Mouse (Mus musculus) urinary bladder, postnatal 14 days (tissue): ENCODE data around the gene Gm20219.

Experiments
- DNase-seq: peaks from one replicate; pipeline ENCODE4 v3.0.0; 2021; ENCODE audit warnings: low spot score

Gene Gm20219

GRCm38 (mm10) chr17:56554122-56554551, at the start of gene Gm20219:
Gene Gm20219 (minus strand): TSS chr17:56554387.
- peak; percentile 86 for DNase-seq

- DNase-seq = no peak
Measured at GRCm38 (mm10) chr17:56604070-56604380, 49.8 kb upstream of the Gm20219 start.

GRCm38 (mm10) chr17:56603186-56604069, 49.2 kb upstream of the Gm20219 start:
- no peak for DNase-seq

GRCm38 (mm10) chr17:56593527-56594271, 39.5 kb upstream of the Gm20219 start:
- no peak for DNase-seq

- DNase-seq = no peak
Measured at GRCm38 (mm10) chr17:56592553-56592952, 38.4 kb upstream of the Gm20219 start.

GRCm38 (mm10) chr17:56588921-56589320, 34.7 kb upstream of the Gm20219 start:
- DNase-seq = no peak

- no peak for DNase-seq
Measured at GRCm38 (mm10) chr17:56587773-56588172, 33.6 kb upstream of the Gm20219 start.

GRCm38 (mm10) chr17:56585171-56585821, 31.1 kb upstream of the Gm20219 start:
- peak; percentile 49 for DNase-seq

- DNase-seq = peak; percentile 99
Measured at GRCm38 (mm10) chr17:56584257-56585130, 30.3 kb upstream of the Gm20219 start, which contains the start of the genes Safb2 and Safb. Gene Safb2 (minus strand): TSS chr17:56584585. Gene Safb (plus strand): TSS chr17:56584825.

- peak; percentile 34 for DNase-seq
Measured at GRCm38 (mm10) chr17:56583611-56584256, 29.5 kb upstream of the Gm20219 start.

GRCm38 (mm10) chr17:56583071-56583470, 28.9 kb upstream of the Gm20219 start:
- no peak for DNase-seq

- DNase-seq = no peak
Measured at GRCm38 (mm10) chr17:56572939-56573338, 18.8 kb upstream of the Gm20219 start.

GRCm38 (mm10) chr17:56572154-56572553, 18.0 kb upstream of the Gm20219 start:
- no peak for DNase-seq

GRCm38 (mm10) chr17:56570287-56570686, 16.1 kb upstream of the Gm20219 start:
- no peak for DNase-seq

- no peak for DNase-seq
Measured at GRCm38 (mm10) chr17:56567370-56567769, 13.2 kb upstream of the Gm20219 start.

- no peak for DNase-seq
Measured at GRCm38 (mm10) chr17:56566918-56567317, 12.7 kb upstream of the Gm20219 start.

- no peak for DNase-seq
Measured at GRCm38 (mm10) chr17:56566293-56566692, 12.1 kb upstream of the Gm20219 start.

GRCm38 (mm10) chr17:56561866-56562265, 7.7 kb upstream of the Gm20219 start:
- no peak for DNase-seq

- DNase-seq = no peak
Measured at GRCm38 (mm10) chr17:56560131-56560530, 5.9 kb upstream of the Gm20219 start.

- no peak for DNase-seq
Measured at GRCm38 (mm10) chr17:56559386-56559785, 5.2 kb upstream of the Gm20219 start.

GRCm38 (mm10) chr17:56558448-56558847, 4.3 kb upstream of the Gm20219 start:
- peak; percentile 58 for DNase-seq
